Mouse (Mus musculus): ENCODE results near the gene Thbd.

GRCm38 (mm10) chr2:148419776-148420175 lies 11.8 kb upstream of the Thbd start:
- TF ChIP-seq POLR2A (IDR thresholded peaks at IDR 0.05; ENCODE audit: low read depth, low read length) (no peak), CTCF (conservative IDR thresholded peaks at IDR 0.05; ENCODE audit: insufficient read depth, insufficient read length, low read depth, low read length) (no peak)

All from kidney, adult 2 months (tissue).